Mouse (Mus musculus): ENCODE data around the gene Cops7a. TPM values are rescaled to one million over a fixed set of nuclear protein-coding genes. Genes with fewer than 3 reads are reported as not detected.

Cops7a gene
- polyA plus RNA-seq, 1 experiment from 2014 or later: 93.1 TPM

GRCm38 (mm10) chr6:124998066-124998465 is 32.7 kb upstream of the Cops7a start:
- no peaks in the 10 kb centered on the region for H3K9me3 ChIP-seq (ENCODE audit: control insufficient read depth, low read length)
- H3K27me3 ChIP-seq (ENCODE audit: control insufficient read depth, insufficient read depth, low read length): peaks cover 55% of the 10 kb centered on the region
- H3K4me3 ChIP-seq (replicated peaks; ENCODE audit: low read length): peak overlapping the region; percentile 87
- 5% methylated on average over 8 of the region's 8 CpGs for WGBS
- peaks cover 28% of the 10 kb centered on the region; the same call in 1 of the 2 replicates for H3K36me3 ChIP-seq (replicated peaks; ENCODE audit: control insufficient read depth, insufficient read depth)
- H3K4me2 ChIP-seq (replicated peaks): peak overlapping the region; percentile 88
- DNase-seq (ENCODE audit: low spot score) (no peak), ATAC-seq (ENCODE audit: low FRiP score) (no peak)
- H3K27ac ChIP-seq: 0 out of 2 replicates have a peak overlapping the region, but pooled peaks have one; percentile 88
- H3K9ac ChIP-seq: peak overlapping the region; percentile 97
- peaks cover 20% of the 10 kb centered on the region for H3K4me1 ChIP-seq (replicated peaks; ENCODE audit: control insufficient read depth, insufficient read depth, low read length)

GRCm38 (mm10) chr6:124996551-124997501 is 31.5 kb upstream of the Cops7a start, which contains the start of gene Pianp:
Gene Pianp (plus strand): TSS chr6:124996694.
- Histone ChIP-seq H3K9ac (peak within 1 kb of the TSS; percentile 97), H3K4me1 (replicated peaks; ENCODE audit: control insufficient read depth, insufficient read depth, low read length) (peaks cover 20% of the 10 kb centered on the region), H3K4me3 (replicated peaks; ENCODE audit: low read length) (peak within 1 kb of the TSS; percentile 87), H3K9me3 (ENCODE audit: control insufficient read depth, low read length) (no peaks in the 10 kb centered on the region), H3K27me3 (ENCODE audit: control insufficient read depth, insufficient read depth, low read length) (peaks cover 55% of the 10 kb centered on the region), H3K4me2 (replicated peaks) (peak within 1 kb of the TSS; percentile 88), H3K27ac (peak within 1 kb of the TSS; percentile 88), H3K36me3 (replicated peaks; ENCODE audit: control insufficient read depth, insufficient read depth) (peaks cover 25% of the 10 kb centered on the region; the same call in 1 of the 2 replicates)
- DNase-seq (ENCODE audit: low spot score) (peak; percentile 85), ATAC-seq (ENCODE audit: low FRiP score) (peak; percentile 86)
- under 1% methylated on average over 55 of the region's 78 CpGs for WGBS

DNA sequence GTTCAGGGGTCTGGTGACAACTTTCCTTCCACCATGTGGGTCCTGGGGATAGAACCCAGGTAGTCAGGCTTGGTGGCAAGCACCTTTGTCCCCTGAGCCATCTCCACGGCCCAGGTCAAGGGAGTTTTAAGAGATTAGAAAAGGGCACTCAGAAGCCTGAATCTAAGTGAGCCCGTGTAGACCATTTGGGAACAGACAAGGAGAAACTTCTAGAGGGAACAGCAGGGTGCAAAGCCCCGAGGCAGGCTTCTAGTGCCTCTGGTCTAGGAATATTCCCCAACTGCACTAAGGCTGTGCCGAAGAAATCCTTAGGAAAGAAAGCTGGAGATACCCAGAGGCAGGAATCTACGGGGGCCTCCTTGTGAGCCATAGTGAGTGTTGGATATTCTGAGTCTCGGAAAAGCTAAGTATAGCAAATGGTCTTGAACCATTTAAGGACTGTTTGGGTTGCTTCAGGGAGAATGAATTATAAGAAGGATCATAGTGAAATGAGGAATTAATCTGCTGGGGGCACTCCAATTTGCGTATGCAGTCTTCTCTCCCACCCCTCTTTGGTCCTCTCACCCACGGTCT is 30.6 kb upstream of the Cops7a start:
- H3K9ac ChIP-seq: peak overlapping the region; percentile 97
- H3K36me3 ChIP-seq (replicated peaks; ENCODE audit: control insufficient read depth, insufficient read depth): peaks cover 17% of the 10 kb centered on the region; the same call in 1 of the 2 replicates
- H3K4me1 ChIP-seq (replicated peaks; ENCODE audit: control insufficient read depth, insufficient read depth, low read length): peaks cover 20% of the 10 kb centered on the region
- no peak for ATAC-seq (ENCODE audit: low FRiP score)
- peaks cover 55% of the 10 kb centered on the region for H3K27me3 ChIP-seq (ENCODE audit: control insufficient read depth, insufficient read depth, low read length)
- peak overlapping the region; percentile 88 for H3K27ac ChIP-seq
- WGBS: 46% methylated on average over 8 of the region's 8 CpGs
- peak overlapping the region; percentile 88 for H3K4me2 ChIP-seq (replicated peaks)
- peak overlapping the region; percentile 87 for H3K4me3 ChIP-seq (replicated peaks; ENCODE audit: low read length)
- no peaks in the 10 kb centered on the region for H3K9me3 ChIP-seq (ENCODE audit: control insufficient read depth, low read length)
- no peak for DNase-seq (ENCODE audit: low spot score)

- peaks cover 11% of the 10 kb centered on the region; the same call in 1 of the 2 replicates for H3K36me3 ChIP-seq (replicated peaks; ENCODE audit: control insufficient read depth, insufficient read depth)
- H3K4me2 ChIP-seq (replicated peaks): no peak overlapping the region
- H3K9me3 ChIP-seq (ENCODE audit: control insufficient read depth, low read length): no peaks in the 10 kb centered on the region
- no peak overlapping the region for H3K27ac ChIP-seq
- DNase-seq (ENCODE audit: low spot score) (no peak), ATAC-seq (ENCODE audit: low FRiP score) (no peak)
- H3K27me3 ChIP-seq (ENCODE audit: control insufficient read depth, insufficient read depth, low read length): peaks cover 51% of the 10 kb centered on the region
- no peak overlapping the region for H3K4me3 ChIP-seq (replicated peaks; ENCODE audit: low read length)
- no peak overlapping the region for H3K9ac ChIP-seq
- 81% methylated on average over 7 of the region's 7 CpGs for WGBS
- H3K4me1 ChIP-seq (replicated peaks; ENCODE audit: control insufficient read depth, insufficient read depth, low read length): peaks cover 20% of the 10 kb centered on the region
These were observed 29.9 kb upstream of the Cops7a start for GRCm38 (mm10) chr6:124995246-124995645.

- H3K4me2 ChIP-seq (replicated peaks): peak overlapping the region; percentile 30
- H3K4me3 ChIP-seq (replicated peaks; ENCODE audit: low read length): peak overlapping the region; percentile 12; the same call in 1 of the 2 replicates
These were observed 28.5 kb upstream of the Cops7a start for GRCm38 (mm10) chr6:124993876-124994275.

GRCm38 (mm10) chr6:124993365-124993764 is 28.0 kb upstream of the Cops7a start:
- Histone ChIP-seq H3K27ac (no peak overlapping the region), H3K27me3 (ENCODE audit: control insufficient read depth, insufficient read depth, low read length) (peaks cover 33% of the 10 kb centered on the region), H3K36me3 (replicated peaks; ENCODE audit: control insufficient read depth, insufficient read depth) (no peaks in the 10 kb centered on the region), H3K4me1 (replicated peaks; ENCODE audit: control insufficient read depth, insufficient read depth, low read length) (peaks cover 18% of the 10 kb centered on the region), H3K4me2 (replicated peaks) (no peak overlapping the region), H3K9me3 (ENCODE audit: control insufficient read depth, low read length) (no peaks in the 10 kb centered on the region), H3K9ac (no peak overlapping the region), H3K4me3 (replicated peaks; ENCODE audit: low read length) (no peak overlapping the region)
- 85% methylated on average over 9 of the region's 9 CpGs for WGBS
- DNase-seq (ENCODE audit: low spot score): no peak
- no peak for ATAC-seq (ENCODE audit: low FRiP score)

More at GRCm38 (mm10) chr6:124993876-124994275, 28.5 kb upstream of the Cops7a start:
- H3K27ac ChIP-seq: no peak overlapping the region
- DNase-seq (ENCODE audit: low spot score) (peak; percentile 34), ATAC-seq (ENCODE audit: low FRiP score) (no peak)
- H3K27me3 ChIP-seq (ENCODE audit: control insufficient read depth, insufficient read depth, low read length): peaks cover 38% of the 10 kb centered on the region
- no peaks in the 10 kb centered on the region for H3K9me3 ChIP-seq (ENCODE audit: control insufficient read depth, low read length)
- peak overlapping the region; percentile 24 for H3K9ac ChIP-seq
- WGBS: 10% methylated on average over 11 of the region's 11 CpGs
- peaks cover 20% of the 10 kb centered on the region for H3K4me1 ChIP-seq (replicated peaks; ENCODE audit: control insufficient read depth, insufficient read depth, low read length)
- no peaks in the 10 kb centered on the region for H3K36me3 ChIP-seq (replicated peaks; ENCODE audit: control insufficient read depth, insufficient read depth)

DNA sequence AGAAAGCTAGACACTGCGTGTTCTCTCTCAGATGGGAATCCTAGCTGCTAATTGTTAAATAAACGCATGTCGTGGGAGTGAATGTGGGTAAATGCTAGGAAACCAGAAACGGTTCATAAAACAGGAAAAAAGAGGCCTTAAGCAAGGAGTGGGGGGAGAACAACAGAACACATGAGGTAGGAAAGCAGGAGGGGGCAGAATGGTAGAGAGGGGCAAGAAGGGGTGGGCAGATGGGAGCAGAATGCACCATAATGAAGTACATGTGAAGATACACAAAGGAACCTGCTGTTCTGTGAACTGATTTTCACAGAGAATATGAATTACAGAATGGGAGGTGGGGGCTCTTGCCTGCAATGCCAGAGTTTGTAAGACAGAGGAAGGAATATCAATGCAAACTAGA is 26.9 kb upstream of the Cops7a start:
- Histone ChIP-seq H3K9me3 (ENCODE audit: control insufficient read depth, low read length) (no peaks in the 10 kb centered on the region), H3K4me3 (replicated peaks; ENCODE audit: low read length) (no peak overlapping the region), H3K4me1 (replicated peaks; ENCODE audit: control insufficient read depth, insufficient read depth, low read length) (peaks cover 11% of the 10 kb centered on the region; the same call in 1 of the 2 replicates), H3K4me2 (replicated peaks) (no peak overlapping the region), H3K9ac (no peak overlapping the region), H3K27ac (no peak overlapping the region), H3K27me3 (ENCODE audit: control insufficient read depth, insufficient read depth, low read length) (peaks cover 26% of the 10 kb centered on the region), H3K36me3 (replicated peaks; ENCODE audit: control insufficient read depth, insufficient read depth) (no peaks in the 10 kb centered on the region)
- 74% methylated on average over 4 of the region's 4 CpGs for WGBS
- no peak for DNase-seq (ENCODE audit: low spot score)
- no peak for ATAC-seq (ENCODE audit: low FRiP score)

- 69% methylated on average over 4 of the region's 4 CpGs for WGBS
- Histone ChIP-seq H3K9ac (no peak overlapping the region), H3K36me3 (replicated peaks; ENCODE audit: control insufficient read depth, insufficient read depth) (0 out of 2 replicates have a peak, but pooled peaks cover 1% of the 10 kb centered on the region), H3K27ac (no peak overlapping the region), H3K9me3 (ENCODE audit: control insufficient read depth, low read length) (no peaks in the 10 kb centered on the region), H3K4me1 (replicated peaks; ENCODE audit: control insufficient read depth, insufficient read depth, low read length) (peaks cover 7% of the 10 kb centered on the region), H3K27me3 (ENCODE audit: control insufficient read depth, insufficient read depth, low read length) (no peaks in the 10 kb centered on the region), H3K4me2 (replicated peaks) (no peak overlapping the region), H3K4me3 (replicated peaks; ENCODE audit: low read length) (no peak overlapping the region)
- no peak for ATAC-seq (ENCODE audit: low FRiP score)
- peak; percentile 55 for DNase-seq (ENCODE audit: low spot score)
These were observed 2.4 kb upstream of the Cops7a start for GRCm38 (mm10) chr6:124967766-124968165.

Measured in hindbrain, embryonic 14.5 days (tissue).